Mouse (Mus musculus): ENCODE results near the gene Gli1.

DNA sequence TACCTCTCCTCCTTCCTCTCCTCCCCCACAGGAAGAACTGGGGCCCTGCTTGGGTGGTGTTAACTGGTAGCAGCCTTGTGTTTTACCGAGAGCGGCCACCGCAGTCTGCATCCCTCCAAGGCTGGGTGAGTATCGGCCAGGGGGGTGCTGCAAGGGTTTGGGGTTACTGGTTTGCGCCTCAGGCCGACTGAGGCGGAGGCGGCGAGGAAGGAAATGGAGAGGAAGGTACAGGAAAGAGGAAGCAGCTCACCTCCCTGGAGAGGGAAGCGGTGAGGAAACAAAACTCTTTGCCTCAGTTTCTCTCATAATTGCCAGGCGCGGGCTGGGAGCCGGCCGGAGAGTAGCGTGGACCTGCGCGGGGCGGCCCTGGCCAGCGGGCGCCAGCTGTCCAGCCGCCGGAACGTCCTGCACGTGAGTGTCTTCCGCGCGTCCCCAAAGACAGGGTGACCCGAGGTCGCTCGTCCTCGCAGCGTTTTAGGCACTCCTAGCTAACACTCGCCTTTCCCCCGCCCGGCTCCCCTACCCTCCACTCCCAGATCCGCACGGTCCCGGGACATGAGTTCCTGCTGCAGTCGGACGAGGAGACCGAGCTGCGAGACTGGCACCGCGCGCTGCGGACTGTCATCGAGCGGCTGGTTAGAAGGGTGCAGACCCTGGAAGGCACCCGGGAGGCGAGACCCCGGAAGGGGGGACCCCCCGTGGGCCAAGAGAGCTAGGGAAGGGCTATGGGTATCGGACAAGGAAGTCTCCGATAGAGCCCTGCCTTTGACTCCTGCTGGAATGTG, 15.6 kb downstream of the Gli1 start:
- TF ChIP-seq POLR2A (IDR thresholded peaks at IDR 0.05; ENCODE audit: borderline replicate concordance, control insufficient read depth, low read depth, low read length) (no peak), CTCF (IDR thresholded peaks at IDR 0.05; ENCODE audit: control insufficient read depth, insufficient read depth, low read length) (no peak)

Data from bone marrow, adult 2 months (tissue).